ENCODE assay signal across 9 mouse cellular contexts in genomic region chrX:84001294-84001693, GRCm38 (mm10).
DNase-seq lines count a peak whose midpoint lies in the region; ATAC-seq and TF ChIP-seq lines count a peak whose summit lies in the region.
"Had no signal": no experiment of that assay in that cellular context is flagged by ENCODE, and none has a peak within 500 bp of the region (broad histone marks: within the 10 kb centered on the region; RNA-seq: fewer than 3 reads in every experiment).

No protein-coding gene starts in this region.

- no peaks in the 10 kb centered on the region for H3K9me3 ChIP-seq in heart, postnatal 0 days (replicated peaks; ENCODE audit: control insufficient read depth, low read length)

- WGBS in heart, postnatal 0 days: 32% methylated on average over 7 of the region's 7 CpGs

- no peak overlapping the region for H3K4me3 ChIP-seq in heart, postnatal 0 days (ENCODE audit: low read depth, low read length)
- H3K4me3 ChIP-seq: myocyte had no signal

- H3K36me3 ChIP-seq in heart, postnatal 0 days (replicated peaks; ENCODE audit: control insufficient read depth, insufficient read depth, low read length): no peaks in the 10 kb centered on the region

- no peak overlapping the region for H3K4me2 ChIP-seq in heart, postnatal 0 days (ENCODE audit: low read depth, low read length)

- H3K27me3 ChIP-seq in heart, postnatal 0 days (ENCODE audit: control insufficient read depth, insufficient read depth, low read length): no peaks in the 10 kb centered on the region

- no peak for TF ChIP-seq EP300 in heart, postnatal 0 days (IDR thresholded peaks at IDR 0.05; ENCODE audit: low read depth)

- intact Hi-C loops in heart, postnatal 25 days (cut with DNase I): no loop called here

- H3K27ac ChIP-seq in heart, postnatal 0 days (ENCODE audit: low read depth): no peak overlapping the region

- no peak for DNase-seq in heart, postnatal 0 days (ENCODE audit: low spot score)
- no peak for DNase-seq in heart, postnatal 25 days (ENCODE audit: low spot score)
- DNase-seq in 3134 (ENCODE audit: extremely low read depth, insufficient read length, low spot score): peak; percentile 3
- peak; percentile 7 to 57 for DNase-seq in adrenal gland, adult (ENCODE audit: inconsistent age in 2 of 2, low spot score in 1 of 2)
- peak; percentile 64 for DNase-seq in embryo, embryonic 10 days (ENCODE audit: low spot score)
- DNase-seq in kidney, postnatal 4 days: peak; percentile 65 to 67
- DNase-seq in mesoderm, embryonic 11.5 days (ENCODE audit: low read depth, low spot score): peak; percentile 55

- H3K4me1 ChIP-seq in heart, postnatal 0 days (ENCODE audit: control insufficient read depth, insufficient read depth): no peaks in the 10 kb centered on the region

- TF ChIP-seq CTCF in heart, postnatal 0 days (IDR thresholded peaks at IDR 0.05; ENCODE audit: low read depth): peak; percentile 64

- no peak overlapping the region for H3K9ac ChIP-seq in heart, postnatal 0 days (replicated peaks; ENCODE audit: low read depth, low read length)

- ATAC-seq in heart, postnatal 0 days (ENCODE audit: insufficient read depth, low read depth): no peak
- no peak for ATAC-seq in granulocyte monocyte progenitor cell, adult 5-6 weeks (replicated peaks; ENCODE audit: poor library complexity, severe bottlenecking)

Comparison
In these comparisons a context has a peak if more than half of its experiments do, and no peak if none do; other contexts are left out.
1. DNase-seq: peak in 3134 (single experiment), adrenal gland, adult (2 of 2), embryo, embryonic 10 days (single experiment), kidney, postnatal 4 days (2 of 2) and mesoderm, embryonic 11.5 days (single experiment); none in heart, postnatal 0 days (single experiment) and heart, postnatal 25 days (single experiment).